Mouse (Mus musculus): Measurements from ENCODE around the gene Afg3l1. TPM values are rescaled to one million over a fixed set of nuclear protein-coding genes. Genes with fewer than 3 reads are reported as not detected.
"Not testable (repeated sequence)": the region's sequence is repeated elsewhere in the genome, so short reads cannot be mapped to it uniquely, and the experiment has no call there.

The Afg3l1 gene
- polyA plus RNA-seq, 1 experiment: not detected

- no peaks in the 10 kb centered on the region for H3K4me1 ChIP-seq (ENCODE audit: control insufficient read depth, insufficient read depth, low read length)
- 92% methylated on average over 25 of the region's 25 CpGs for WGBS
- TF ChIP-seq POLR2A (IDR thresholded peaks at IDR 0.05; ENCODE audit: insufficient read depth, low read depth, low read length) (no peak), CTCF (IDR thresholded peaks at IDR 0.05; ENCODE audit: insufficient read depth, low read depth, low read length) (no peak)
- no peak overlapping the region for H3K27ac ChIP-seq (ENCODE audit: insufficient read depth, low read depth, low read length)
- H3K4me3 ChIP-seq (ENCODE audit: insufficient read depth, low read depth, low read length): no peak overlapping the region
Measured at GRCm38 (mm10) chr8:123527720-123528489, 50.2 kb downstream of the Afg3l1 start.

GRCm38 (mm10) chr8:123536242-123536989 lies 58.7 kb downstream of the Afg3l1 start:
- TF ChIP-seq CTCF (IDR thresholded peaks at IDR 0.05; ENCODE audit: insufficient read depth, low read depth, low read length): no peak
- no peak for TF ChIP-seq POLR2A (IDR thresholded peaks at IDR 0.05; ENCODE audit: insufficient read depth, low read depth, low read length)
- Histone ChIP-seq H3K4me3 (ENCODE audit: insufficient read depth, low read depth, low read length) (no peak overlapping the region), H3K4me1 (ENCODE audit: control insufficient read depth, insufficient read depth, low read length) (no peaks in the 10 kb centered on the region), H3K27ac (ENCODE audit: insufficient read depth, low read depth, low read length) (no peak overlapping the region)
- 91% methylated on average over 9 of the region's 9 CpGs for WGBS

- Histone ChIP-seq H3K4me3 (ENCODE audit: insufficient read depth, low read depth, low read length) (no peak overlapping the region), H3K4me1 (ENCODE audit: control insufficient read depth, insufficient read depth, low read length) (no peaks in the 10 kb centered on the region), H3K27ac (ENCODE audit: insufficient read depth, low read depth, low read length) (no peak overlapping the region)
- 52% methylated on average over 10 of the region's 10 CpGs for WGBS
- TF ChIP-seq CTCF (IDR thresholded peaks at IDR 0.05; ENCODE audit: insufficient read depth, low read depth, low read length) (no peak), POLR2A (IDR thresholded peaks at IDR 0.05; ENCODE audit: insufficient read depth, low read depth, low read length) (no peak)
Measured at GRCm38 (mm10) chr8:123536990-123537380, 59.3 kb downstream of the Afg3l1 start.

GRCm38 (mm10) chr8:123537641-123538040 lies 59.9 kb downstream of the Afg3l1 start:
- not testable (repeated sequence) for H3K27ac ChIP-seq (ENCODE audit: insufficient read depth, low read depth, low read length); H3K4me1 ChIP-seq (ENCODE audit: control insufficient read depth, insufficient read depth, low read length); H3K4me3 ChIP-seq (ENCODE audit: insufficient read depth, low read depth, low read length)
- WGBS: 76% methylated on average over 7 of the region's 14 CpGs

Other genes starting within 250 kb of the Afg3l1 start
- gene Spata2l, start 241.7 kb upstream of the Afg3l1 start, polyA plus RNA-seq (2012; ENCODE audit: insufficient read depth, insufficient read length, low replicate concordance, missing spikeins): not detected in 2 replicates
- gene Zfp276, start 223.7 kb upstream of the Afg3l1 start, polyA plus RNA-seq (2012; ENCODE audit: insufficient read depth, insufficient read length, low replicate concordance, missing spikeins): not detected in 2 replicates
- not detected in 2 replicates for gene Vps9d1, start 223.6 kb upstream of the Afg3l1 start, polyA plus RNA-seq (2012; ENCODE audit: insufficient read depth, insufficient read length, low replicate concordance, missing spikeins)
- gene Fanca, start 159.3 kb upstream of the Afg3l1 start, polyA plus RNA-seq (2012; ENCODE audit: insufficient read depth, insufficient read length, low replicate concordance, missing spikeins): not detected in 2 replicates
- gene Spire2, start 145.2 kb upstream of the Afg3l1 start, polyA plus RNA-seq (2012; ENCODE audit: insufficient read depth, insufficient read length, low replicate concordance, missing spikeins): not detected in 2 replicates
- gene Tcf25, start 104.2 kb upstream of the Afg3l1 start, polyA plus RNA-seq (2012; ENCODE audit: insufficient read depth, insufficient read length, low replicate concordance, missing spikeins): 373 and 551 TPM in 2 replicates
- not detected in 2 replicates for gene Mc1r, start 70.8 kb upstream of the Afg3l1 start, polyA plus RNA-seq (2012; ENCODE audit: insufficient read depth, insufficient read length, low replicate concordance, missing spikeins)
- not detected in 2 replicates for gene Tubb3, start 66.5 kb upstream of the Afg3l1 start, polyA plus RNA-seq (2012; ENCODE audit: insufficient read depth, insufficient read length, low replicate concordance, missing spikeins)
- gene Def8, start 54.4 kb upstream of the Afg3l1 start, polyA plus RNA-seq (2012; ENCODE audit: insufficient read depth, insufficient read length, low replicate concordance, missing spikeins): not detected in 2 replicates
- not detected in 2 replicates for gene Dbndd1, start 37.6 kb downstream of the Afg3l1 start, polyA plus RNA-seq (2012; ENCODE audit: insufficient read depth, insufficient read length, low replicate concordance, missing spikeins)
- not detected in 2 replicates for gene Gas8, start 40.9 kb downstream of the Afg3l1 start, polyA plus RNA-seq (2012; ENCODE audit: insufficient read depth, insufficient read length, low replicate concordance, missing spikeins)
- gene Rhou, start 176.0 kb downstream of the Afg3l1 start, polyA plus RNA-seq (2012; ENCODE audit: insufficient read depth, insufficient read length, low replicate concordance, missing spikeins): not detected in 2 replicates